Mouse (Mus musculus): Measurements from ENCODE around the gene Cnksr1. TPM values are rescaled to one million over a fixed set of nuclear protein-coding genes. Genes with fewer than 3 reads are reported as not detected.
A peak's percentile ranks its signal among the peaks of the same experiment; 100 is the strongest.

The Cnksr1 gene
- polyA plus RNA-seq, 1 experiment from 2014 or later: not detected

GRCm38 (mm10) chr4:134249651-134250050, 11.5 kb upstream of the Cnksr1 start:
- peaks cover 63% of the 10 kb centered on the region for H3K27me3 ChIP-seq (ENCODE audit: control insufficient read depth, insufficient read depth, low read length)
- H3K4me3 ChIP-seq (replicated peaks; ENCODE audit: low read depth, low read length): peak overlapping the region; percentile 55
- H3K36me3 ChIP-seq (ENCODE audit: control insufficient read depth, insufficient read depth, low read length): no peaks in the 10 kb centered on the region
- H3K27ac ChIP-seq (replicated peaks; ENCODE audit: low read depth, low read length): no peak overlapping the region
- H3K9me3 ChIP-seq (ENCODE audit: control insufficient read depth, low read length): no peaks in the 10 kb centered on the region
- H3K9ac ChIP-seq (replicated peaks; ENCODE audit: low read length): no peak overlapping the region; the same call in 1 of the 2 replicates
- DNase-seq (peak; percentile 91), ATAC-seq (ENCODE audit: low FRiP score, low TSS enrichment) (peak; percentile 43; the same call in 1 of the 2 replicates)
- H3K4me2 ChIP-seq (ENCODE audit: low read length): peak overlapping the region; percentile 81
- H3K4me1 ChIP-seq (ENCODE audit: control insufficient read depth, insufficient read depth, low read length): peaks cover 41% of the 10 kb centered on the region
- 0% methylated on average over 30 of the region's 30 CpGs for WGBS

DNA sequence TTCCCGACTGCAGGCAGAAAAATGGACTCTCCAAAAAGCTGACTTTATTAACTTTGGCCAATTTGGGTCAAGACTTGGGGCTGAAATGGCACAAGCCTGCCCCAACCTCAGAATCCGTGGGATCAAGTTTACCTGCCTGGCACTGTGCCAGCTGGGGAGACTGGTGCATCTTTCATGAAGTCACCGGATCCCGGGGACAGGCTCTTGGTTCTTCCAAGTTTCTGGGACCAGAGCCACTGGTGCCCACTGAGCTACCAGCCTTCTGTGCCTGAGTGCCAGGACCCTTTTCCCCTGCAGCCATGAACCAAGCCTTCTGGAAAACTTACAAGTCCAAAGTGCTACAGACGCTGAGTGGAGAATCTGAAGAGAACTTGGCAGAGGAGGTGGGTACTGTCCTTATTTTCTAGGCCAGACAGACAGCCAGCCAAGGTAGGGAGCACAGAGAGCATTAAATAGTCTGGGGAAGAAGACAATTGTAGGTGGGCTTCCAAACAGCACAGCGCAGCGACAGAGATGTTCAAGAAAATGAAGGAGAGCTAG, 8.6 kb upstream of the Cnksr1 start, which contains the start of gene Gm30191:
Gene Gm30191, plus strand, starts transcription at position 217 of the 540 bp plus-strand sequence.
- H3K4me2 ChIP-seq (ENCODE audit: low read length): peak within 1 kb of the TSS; percentile 94
- H3K4me1 ChIP-seq (ENCODE audit: control insufficient read depth, insufficient read depth, low read length): peaks cover 35% of the 10 kb centered on the region
- no peak within 1 kb of the TSS for H3K27ac ChIP-seq (replicated peaks; ENCODE audit: low read depth, low read length)
- ATAC-seq (ENCODE audit: low FRiP score, low TSS enrichment): no peak
- H3K9ac ChIP-seq (replicated peaks; ENCODE audit: low read length): peak within 1 kb of the TSS; percentile 47; the same call in 1 of the 2 replicates
- H3K27me3 ChIP-seq (ENCODE audit: control insufficient read depth, insufficient read depth, low read length): peaks cover 36% of the 10 kb centered on the region
- 77% methylated on average over 7 of the region's 7 CpGs for WGBS
- H3K9me3 ChIP-seq (ENCODE audit: control insufficient read depth, low read length): no peaks in the 10 kb centered on the region
- no peaks in the 10 kb centered on the region for H3K36me3 ChIP-seq (ENCODE audit: control insufficient read depth, insufficient read depth, low read length)
- peak within 1 kb of the TSS; percentile 80 for H3K4me3 ChIP-seq (replicated peaks; ENCODE audit: low read depth, low read length)
- DNase-seq: no peak

DNA sequence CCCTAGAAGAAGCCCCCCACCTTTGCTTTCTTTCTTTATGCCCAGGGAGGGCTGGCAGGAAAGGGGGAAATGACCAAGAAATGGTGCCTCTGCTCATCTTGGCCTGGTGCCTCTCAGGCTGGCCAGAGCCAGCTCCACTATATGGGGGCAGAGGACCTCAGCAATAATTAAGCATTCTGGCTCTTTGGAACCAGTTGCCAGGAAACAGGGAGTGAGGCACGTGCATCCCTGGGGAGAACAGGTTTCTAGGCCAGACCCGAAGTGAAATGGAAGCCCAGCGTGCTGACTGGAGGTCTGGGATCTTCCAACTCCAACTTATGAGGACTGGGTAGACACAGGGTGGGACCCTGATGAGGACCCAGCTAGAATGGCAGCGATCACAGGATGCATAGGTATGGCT, 8.1 kb upstream of the Cnksr1 start:
- 23% methylated on average over 4 of the region's 4 CpGs for WGBS
- H3K4me3 ChIP-seq (replicated peaks; ENCODE audit: low read depth, low read length): no peak overlapping the region; the same call in 1 of the 2 replicates
- H3K36me3 ChIP-seq (ENCODE audit: control insufficient read depth, insufficient read depth, low read length): no peaks in the 10 kb centered on the region
- no peak overlapping the region; the same call in 1 of the 2 replicates for H3K4me2 ChIP-seq (ENCODE audit: low read length)
- H3K27me3 ChIP-seq (ENCODE audit: control insufficient read depth, insufficient read depth, low read length): peaks cover 31% of the 10 kb centered on the region
- ATAC-seq (ENCODE audit: low FRiP score, low TSS enrichment) (no peak), DNase-seq (peak; percentile 37)
- no peak overlapping the region for H3K27ac ChIP-seq (replicated peaks; ENCODE audit: low read depth, low read length)
- H3K4me1 ChIP-seq (ENCODE audit: control insufficient read depth, insufficient read depth, low read length): peaks cover 33% of the 10 kb centered on the region
- no peak overlapping the region for H3K9ac ChIP-seq (replicated peaks; ENCODE audit: low read length)
- no peaks in the 10 kb centered on the region for H3K9me3 ChIP-seq (ENCODE audit: control insufficient read depth, low read length)

DNA sequence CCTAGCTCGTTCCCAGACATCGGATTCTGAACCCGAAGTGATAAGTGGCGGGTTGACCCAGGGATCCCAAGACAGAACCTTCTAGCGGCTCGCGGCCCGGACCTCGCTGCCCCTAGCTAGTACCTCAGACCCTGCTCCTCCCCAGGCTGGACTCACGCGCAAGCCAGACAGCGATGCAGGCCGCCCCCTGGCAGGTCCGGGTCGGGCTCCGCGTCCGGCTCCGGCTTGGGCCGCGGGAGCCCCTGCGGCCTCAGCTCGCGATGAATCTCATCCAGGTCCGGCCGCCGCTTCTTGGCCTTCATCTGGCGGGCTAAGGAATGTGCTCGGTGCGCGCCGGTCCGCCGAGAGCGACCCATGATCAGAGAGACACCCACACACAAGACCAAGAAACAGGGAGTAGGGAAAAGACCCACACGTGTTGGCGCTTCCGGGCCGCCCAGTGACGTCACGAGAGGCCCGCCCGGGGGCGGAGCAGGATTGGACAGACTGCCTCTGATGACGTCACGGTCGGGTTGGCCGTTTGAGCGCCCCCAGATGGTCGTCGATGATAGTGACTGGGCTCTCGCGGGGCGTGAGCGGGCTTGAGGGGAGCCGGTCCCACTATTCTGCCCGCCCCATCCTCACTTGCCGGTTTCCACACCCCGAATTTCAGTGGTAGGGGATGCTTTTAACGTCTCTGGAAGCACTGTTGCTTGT, 7.1 kb upstream of the Cnksr1 start, which contains the start of gene Zfp593:
Gene Zfp593, minus strand, starts transcription at position 445 of the 696 bp plus-strand sequence.
- peaks cover 21% of the 10 kb centered on the region for H3K27me3 ChIP-seq (ENCODE audit: control insufficient read depth, insufficient read depth, low read length)
- peaks cover 23% of the 10 kb centered on the region for H3K4me1 ChIP-seq (ENCODE audit: control insufficient read depth, insufficient read depth, low read length)
- 0% methylated on average over 60 of the region's 60 CpGs for WGBS
- ATAC-seq (ENCODE audit: low FRiP score, low TSS enrichment): peak; percentile 85
- peak within 1 kb of the TSS; percentile 80 for H3K4me3 ChIP-seq (replicated peaks; ENCODE audit: low read depth, low read length)
- H3K9me3 ChIP-seq (ENCODE audit: control insufficient read depth, low read length): no peaks in the 10 kb centered on the region
- no peak within 1 kb of the TSS for H3K27ac ChIP-seq (replicated peaks; ENCODE audit: low read depth, low read length)
- peak within 1 kb of the TSS; percentile 75 for H3K9ac ChIP-seq (replicated peaks; ENCODE audit: low read length)
- H3K4me2 ChIP-seq (ENCODE audit: low read length): peak within 1 kb of the TSS; percentile 94
- peak; percentile 97 for DNase-seq
- H3K36me3 ChIP-seq (ENCODE audit: control insufficient read depth, insufficient read depth, low read length): no peaks in the 10 kb centered on the region

DNA sequence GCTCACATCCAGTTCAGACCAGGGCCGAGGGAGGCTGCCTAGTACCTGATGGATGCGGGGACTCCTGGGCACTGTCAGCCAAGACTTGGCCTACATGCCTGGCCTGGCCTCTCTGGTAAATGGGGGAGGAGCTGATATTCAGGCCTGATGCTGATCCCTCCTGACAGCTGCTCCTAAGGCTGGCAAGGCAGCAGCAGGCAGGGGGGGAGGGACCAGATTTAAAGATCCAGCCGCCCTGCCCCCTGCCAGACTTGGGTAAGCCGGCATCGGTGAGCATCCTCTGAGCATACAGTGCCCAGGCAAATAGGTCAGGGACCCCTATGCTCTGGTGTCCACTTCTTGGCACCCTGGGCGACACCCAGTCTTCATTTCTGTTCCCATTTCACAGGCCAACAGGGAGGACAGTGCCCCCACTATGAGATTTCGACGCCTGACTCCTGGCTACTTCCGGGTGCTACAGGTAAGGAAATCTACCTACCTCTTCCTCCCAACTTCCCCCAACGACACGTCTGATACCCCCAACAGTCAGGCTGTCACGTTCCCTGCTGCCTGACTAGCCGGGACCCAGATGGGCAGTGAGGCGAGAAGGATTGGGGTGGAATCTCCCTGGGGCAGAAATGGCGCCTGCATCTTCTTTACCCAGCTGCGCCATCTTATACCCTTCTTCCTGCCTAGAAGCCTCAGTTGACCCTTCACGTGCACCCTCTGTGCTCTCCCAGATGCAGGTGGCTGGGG, 5.5 kb upstream of the Cnksr1 start, which contains the start of gene E130218I03Rik:
Gene E130218I03Rik, plus strand, starts transcription at position 147 of the 735 bp plus-strand sequence.
- Histone ChIP-seq H3K36me3 (ENCODE audit: control insufficient read depth, insufficient read depth, low read length) (no peaks in the 10 kb centered on the region), H3K9me3 (ENCODE audit: control insufficient read depth, low read length) (no peaks in the 10 kb centered on the region), H3K4me3 (replicated peaks; ENCODE audit: low read depth, low read length) (peak within 1 kb of the TSS; percentile 80), H3K27me3 (ENCODE audit: control insufficient read depth, insufficient read depth, low read length) (peaks cover 15% of the 10 kb centered on the region), H3K4me1 (ENCODE audit: control insufficient read depth, insufficient read depth, low read length) (peaks cover 19% of the 10 kb centered on the region), H3K27ac (replicated peaks; ENCODE audit: low read depth, low read length) (no peak within 1 kb of the TSS), H3K4me2 (ENCODE audit: low read length) (peak within 1 kb of the TSS; percentile 94), H3K9ac (replicated peaks; ENCODE audit: low read length) (peak within 1 kb of the TSS; percentile 75)
- WGBS: 92% methylated on average over 17 of the region's 17 CpGs
- no peak for ATAC-seq (ENCODE audit: low FRiP score, low TSS enrichment)
- no peak for DNase-seq

- Histone ChIP-seq H3K4me3 (replicated peaks; ENCODE audit: low read depth, low read length) (no peak overlapping the region), H3K27ac (replicated peaks; ENCODE audit: low read depth, low read length) (no peak overlapping the region), H3K36me3 (ENCODE audit: control insufficient read depth, insufficient read depth, low read length) (no peaks in the 10 kb centered on the region), H3K9ac (replicated peaks; ENCODE audit: low read length) (no peak overlapping the region), H3K4me2 (ENCODE audit: low read length) (no peak overlapping the region), H3K9me3 (ENCODE audit: control insufficient read depth, low read length) (no peaks in the 10 kb centered on the region), H3K27me3 (ENCODE audit: control insufficient read depth, insufficient read depth, low read length) (peaks cover 17% of the 10 kb centered on the region; the same call in 1 of the 2 replicates), H3K4me1 (ENCODE audit: control insufficient read depth, insufficient read depth, low read length) (no peaks in the 10 kb centered on the region)
- ATAC-seq (ENCODE audit: low FRiP score, low TSS enrichment) (no peak), DNase-seq (no peak)
- WGBS: 16% methylated on average over 10 of the region's 10 CpGs
Observed at GRCm38 (mm10) chr4:134238686-134239085, 487 bp upstream of the Cnksr1 start.

GRCm38 (mm10) chr4:134237582-134238278, 469 bp downstream of the Cnksr1 start:
- H3K4me2 ChIP-seq (ENCODE audit: low read length): no peak overlapping the region
- no peak overlapping the region for H3K4me3 ChIP-seq (replicated peaks; ENCODE audit: low read depth, low read length)
- 34% methylated on average over 19 of the region's 19 CpGs for WGBS

DNA sequence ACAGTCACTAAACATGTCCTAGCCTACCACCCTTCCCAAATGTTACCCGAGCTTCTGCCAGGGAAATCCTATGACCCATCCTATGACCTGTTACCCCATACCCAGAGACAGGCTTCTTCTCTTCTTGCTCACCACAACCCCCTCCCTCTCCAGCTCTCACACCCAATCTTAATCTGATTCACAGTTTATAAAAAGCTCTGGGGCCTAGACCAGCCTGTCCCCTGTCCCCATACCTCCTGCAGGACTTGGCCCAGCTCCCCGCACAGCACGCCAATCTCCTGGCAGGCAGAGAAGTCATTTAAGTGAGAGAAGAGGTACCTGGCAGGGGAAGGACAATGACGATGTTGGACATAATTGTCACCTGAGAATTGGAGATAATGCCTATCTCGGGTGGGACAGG, 3.3 kb downstream of the Cnksr1 start:
- Histone ChIP-seq H3K9me3 (ENCODE audit: control insufficient read depth, low read length) (no peaks in the 10 kb centered on the region), H3K36me3 (ENCODE audit: control insufficient read depth, insufficient read depth, low read length) (no peaks in the 10 kb centered on the region), H3K4me2 (ENCODE audit: low read length) (no peak overlapping the region), H3K4me1 (ENCODE audit: control insufficient read depth, insufficient read depth, low read length) (no peaks in the 10 kb centered on the region), H3K27me3 (ENCODE audit: control insufficient read depth, insufficient read depth, low read length) (peaks cover 17% of the 10 kb centered on the region; the same call in 1 of the 2 replicates), H3K4me3 (replicated peaks; ENCODE audit: low read depth, low read length) (no peak overlapping the region), H3K9ac (replicated peaks; ENCODE audit: low read length) (no peak overlapping the region), H3K27ac (replicated peaks; ENCODE audit: low read depth, low read length) (no peak overlapping the region)
- DNase-seq (no peak), ATAC-seq (ENCODE audit: low FRiP score, low TSS enrichment) (no peak)
- WGBS: 88% methylated on average over 5 of the region's 5 CpGs

More at GRCm38 (mm10) chr4:134237582-134238278, 469 bp downstream of the Cnksr1 start:
- H3K27me3 ChIP-seq (ENCODE audit: control insufficient read depth, insufficient read depth, low read length): peaks cover 17% of the 10 kb centered on the region; the same call in 1 of the 2 replicates
- H3K9ac ChIP-seq (replicated peaks; ENCODE audit: low read length): no peak overlapping the region
- DNase-seq: no peak
- H3K4me1 ChIP-seq (ENCODE audit: control insufficient read depth, insufficient read depth, low read length): no peaks in the 10 kb centered on the region
- H3K27ac ChIP-seq (replicated peaks; ENCODE audit: low read depth, low read length): no peak overlapping the region
- no peaks in the 10 kb centered on the region for H3K9me3 ChIP-seq (ENCODE audit: control insufficient read depth, low read length)
- H3K36me3 ChIP-seq (ENCODE audit: control insufficient read depth, insufficient read depth, low read length): no peaks in the 10 kb centered on the region
- ATAC-seq (ENCODE audit: low FRiP score, low TSS enrichment): no peak
